Mouse (Mus musculus) liver, adult 10 weeks (tissue): ENCODE data around the gene Olfr629. TPM values are rescaled to one million over a fixed set of nuclear protein-coding genes. Genes with fewer than 3 reads are reported as not detected.

ENCODE experiments used
- polyA plus RNA-seq: library from polyadenylated mRNA; stranded (reverse); fragments of 350-450 nt; fragmentation: Illumina TruSeq; extraction: RNeasy Lipid Tissue Mini Kit (QIAGEN cat#74804); gene quantifications from one replicate; pipeline ENCODE4 v1.2.3, GENCODE M21; 2014; ENCODE audit warnings: low read depth, low replicate concordance

Gene Olfr629
- not detected for polyA plus RNA-seq

GRCm38 (mm10) chr7:103744843-103745242, at the start of gene Olfr629:
Gene Olfr629 (minus strand): TSS chr7:103744943.

GRCm38 (mm10) chr7:103791721-103792120, 47.0 kb upstream of the Olfr629 start, which contains the start of gene Olfr67:
Gene Olfr67 (minus strand): TSS chr7:103791821.

GRCm38 (mm10) chr7:103779598-103779997, 34.9 kb upstream of the Olfr629 start, which contains the start of gene Olfr68:
Gene Olfr68 (minus strand): TSS chr7:103779698.

DNA sequence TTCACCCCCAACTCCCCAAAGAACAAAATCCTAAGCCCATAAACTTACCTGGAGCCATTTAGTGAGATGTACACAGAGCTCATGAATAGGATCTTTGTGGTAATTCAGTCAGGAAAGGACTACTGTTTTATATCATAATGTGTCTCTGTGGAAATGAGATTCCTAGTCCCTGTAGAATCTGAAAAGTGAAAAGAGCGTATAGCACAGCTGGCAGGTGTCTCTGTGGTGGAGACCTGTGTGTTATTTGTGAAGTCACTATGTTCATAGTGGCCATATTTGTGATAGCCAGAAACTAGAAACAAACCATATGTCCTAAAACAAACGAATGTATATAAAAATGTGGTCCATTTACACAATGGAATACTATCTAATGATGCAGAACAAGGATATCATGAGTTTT, 26.8 kb upstream of the Olfr629 start, which contains the start of gene Olfr69:
Olfr69 (minus strand) TSS at position 101 of the 400 bp plus-strand sequence.

DNA sequence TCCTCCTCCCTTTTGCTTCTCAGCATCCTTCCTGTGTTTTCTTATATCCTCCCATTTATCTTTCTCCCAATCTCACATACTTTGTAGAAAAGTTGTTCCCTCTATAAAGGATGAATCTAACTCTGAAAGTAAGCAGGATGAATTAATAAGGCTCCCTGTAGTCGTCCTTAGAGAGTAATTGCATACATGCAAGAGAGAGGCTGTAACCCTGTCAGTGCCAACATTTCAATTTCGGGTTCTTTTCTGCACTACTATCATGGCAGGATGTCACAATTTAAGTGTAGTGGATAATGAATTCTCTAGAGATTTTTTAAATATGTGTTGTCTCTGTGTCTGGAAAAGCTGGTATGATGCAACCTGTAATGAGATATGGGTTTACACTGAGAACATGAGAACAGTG, 12.5 kb upstream of the Olfr629 start, which contains the start of gene Olfr630:
Olfr630 (minus strand) TSS at position 101 of the 400 bp plus-strand sequence.

DNA sequence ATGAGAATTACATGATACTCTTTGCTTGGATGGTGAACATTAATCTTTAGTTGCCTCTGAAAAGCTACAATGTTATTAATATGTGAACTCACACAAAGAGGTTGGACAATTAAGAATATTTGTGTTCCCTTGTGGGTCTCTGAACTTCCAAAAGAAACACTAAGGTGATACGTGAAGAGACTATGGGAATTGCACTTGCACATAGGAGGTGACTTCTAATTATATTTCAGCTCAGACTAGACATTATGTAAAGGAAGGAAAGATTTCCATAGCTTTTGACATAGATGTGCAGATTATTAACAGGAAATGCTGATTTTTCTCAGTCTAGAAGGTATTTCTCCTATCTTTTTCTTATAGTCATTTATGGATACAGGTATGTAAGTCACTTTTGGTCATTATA, 14.7 kb downstream of the Olfr629 start, which contains the start of gene Olfr628:
Olfr628 (plus strand) TSS at position 301 of the 400 bp plus-strand sequence.

DNA sequence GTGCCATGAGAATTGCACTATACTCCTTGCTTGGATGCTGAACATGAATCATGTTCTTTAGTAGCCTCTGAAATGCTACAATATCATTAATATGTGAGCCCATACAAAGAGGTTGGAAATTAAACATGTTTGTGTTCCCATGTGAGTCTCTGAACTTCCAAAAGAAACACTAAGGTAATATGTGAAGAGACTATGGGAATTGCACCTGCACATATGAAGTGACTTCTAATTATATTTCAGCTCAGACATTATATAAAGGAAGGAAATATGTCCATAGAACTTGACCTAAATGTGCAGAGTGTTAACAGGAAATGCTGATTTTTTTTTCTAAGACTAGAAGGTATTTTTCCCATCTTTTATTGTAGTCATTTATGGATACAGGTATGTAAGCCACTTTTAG, 30.4 kb downstream of the Olfr629 start, which contains the start of gene Olfr243:
Olfr243 (plus strand) TSS at position 301 of the 400 bp plus-strand sequence.

Other genes with a start within 250 kb of the Olfr629 start
- gene Olfr609, start 246.9 kb downstream of the Olfr629 start, polyA plus RNA-seq = not detected
- gene Olfr610, start 232.8 kb downstream of the Olfr629 start, polyA plus RNA-seq = not detected
- not detected for gene Olfr611, start 224.1 kb downstream of the Olfr629 start, polyA plus RNA-seq
- gene Olfr612, start 202.2 kb downstream of the Olfr629 start, polyA plus RNA-seq = not detected
- gene Olfr613, start 196.9 kb downstream of the Olfr629 start, polyA plus RNA-seq = not detected
- gene Olfr615, start 188.9 kb downstream of the Olfr629 start, polyA plus RNA-seq = not detected
- gene Olfr616, start 175.8 kb downstream of the Olfr629 start, polyA plus RNA-seq = not detected
- gene Olfr617, start 171.9 kb downstream of the Olfr629 start, polyA plus RNA-seq = not detected
- gene Olfr618, start 154.8 kb downstream of the Olfr629 start, polyA plus RNA-seq = not detected
- not detected for gene Olfr619, start 144.4 kb downstream of the Olfr629 start, polyA plus RNA-seq
- gene Olfr620, start 132.4 kb downstream of the Olfr629 start, polyA plus RNA-seq = not detected
- not detected for gene Olfr622, start 102.2 kb downstream of the Olfr629 start, polyA plus RNA-seq
- not detected for gene Olfr623, start 81.2 kb downstream of the Olfr629 start, polyA plus RNA-seq
- 0.13 TPM for gene Olfr624, start 73.8 kb downstream of the Olfr629 start, polyA plus RNA-seq
- gene Olfr625-ps1, start 62.2 kb downstream of the Olfr629 start, polyA plus RNA-seq = not detected
- gene Olfr243, start 30.3 kb downstream of the Olfr629 start, polyA plus RNA-seq = not detected
- not detected for gene Olfr628, start 14.6 kb downstream of the Olfr629 start, polyA plus RNA-seq
- gene Olfr630, start 12.4 kb upstream of the Olfr629 start, polyA plus RNA-seq = not detected
- gene Olfr69, start 26.7 kb upstream of the Olfr629 start, polyA plus RNA-seq = not detected
- gene Olfr68, start 34.8 kb upstream of the Olfr629 start, polyA plus RNA-seq = not detected
- not detected for gene Olfr67, start 46.9 kb upstream of the Olfr629 start, polyA plus RNA-seq
- gene Hbb-bt, start 69.1 kb upstream of the Olfr629 start, polyA plus RNA-seq = 14.4 TPM
- gene Hbb-bs, start 83.2 kb upstream of the Olfr629 start, polyA plus RNA-seq = 131 TPM
- gene Hbb-bh2, start 95.6 kb upstream of the Olfr629 start, polyA plus RNA-seq = not detected
- not detected for gene Hbb-bh1, start 98.2 kb upstream of the Olfr629 start, polyA plus RNA-seq
- gene Hbb-y, start 108.3 kb upstream of the Olfr629 start, polyA plus RNA-seq = not detected
- not detected for gene Olfr66, start 141.3 kb upstream of the Olfr629 start, polyA plus RNA-seq
- not detected for gene Olfr64, start 149.5 kb upstream of the Olfr629 start, polyA plus RNA-seq
- gene Olfr65, start 158.5 kb upstream of the Olfr629 start, polyA plus RNA-seq = not detected
- gene Olfr631, start 183.9 kb upstream of the Olfr629 start, polyA plus RNA-seq = not detected
- gene Olfr632, start 189.4 kb upstream of the Olfr629 start, polyA plus RNA-seq = not detected
- not detected for gene Olfr633, start 199.5 kb upstream of the Olfr629 start, polyA plus RNA-seq
- not detected for gene Olfr635, start 226.2 kb upstream of the Olfr629 start, polyA plus RNA-seq